Comparison of ENCODE assay signal across 8 mouse cellular contexts in genomic region chr5:107926550-107927249, GRCm38 (mm10). TPM values are rescaled to one million over a fixed set of nuclear protein-coding genes. Genes with fewer than 3 reads are reported as not detected.
DNase-seq lines count a peak whose midpoint lies in the region; ATAC-seq lines count a peak whose summit lies in the region.
"Had no signal": no experiment of that assay in that cellular context is flagged by ENCODE, and none has a peak within 500 bp of the region (broad histone marks: within the 10 kb centered on the region; RNA-seq: fewer than 3 reads in every experiment).

No protein-coding gene starts in this region.

- ATAC-seq in inflammation-experienced regulatory T-cells, adult 6 months: peak; percentile 93
- ATAC-seq in neutrophil, adult 5-6 weeks (ENCODE audit: extremely low read depth, insufficient number of reproducible peaks, low FRiP score, poor library complexity, severe bottlenecking): peak; percentile 67
- no peak for ATAC-seq in monocyte, adult 5-6 weeks (replicated peaks; ENCODE audit: insufficient number of reproducible peaks, low FRiP score, low TSS enrichment, poor library complexity, severe bottlenecking)

- peak; percentile 94 for DNase-seq in 416B (ENCODE audit: low read depth)
- peak; percentile 84 for DNase-seq in CD4-positive helper T cell, adult 2 months (ENCODE audit: low read depth, low spot score)
- no peak for DNase-seq in left cerebral cortex, adult 11 months (ENCODE audit: low spot score)
- no peak for DNase-seq in cerebellum, postnatal 10 days
- DNase-seq: kidney, adult 8-10 months had no signal

RNA-seq across cellular contexts. Expression of gene Rpl5, which starts 26.4 kb away (rescaled TPM):
- 100 to 1,000 TPM in 1 of 3 experiments, 10 to 100 TPM in 2; 47.1 to 105 (median 92.6) TPM for polyA plus RNA-seq in inflammation-experienced regulatory T-cells, adult 6 months (2017; shearing (Covaris generic))
- total RNA-seq in neutrophil, adult 5-6 weeks (2017): 399 and 518 TPM in 2 replicates
- total RNA-seq in monocyte, adult 5-6 weeks (2017): 256 to 830 TPM (median 616 TPM) in 3 replicates

RNA-seq across cellular contexts. Expression of gene Evi5, which starts 51.8 kb away (rescaled TPM):
- polyA plus RNA-seq in inflammation-experienced regulatory T-cells, adult 6 months (2017; shearing (Covaris generic)): 1 to 10 TPM in 2 of 3 experiments, under 1 TPM in 1; 0.57 to 1.3 (median 1.3) TPM
- 23.6 and 27.4 TPM in 2 replicates for total RNA-seq in neutrophil, adult 5-6 weeks (2017)
- total RNA-seq in monocyte, adult 5-6 weeks (2017): 29.5 to 30.7 TPM (median 29.8 TPM) in 3 replicates

Comparison
In these comparisons a context has a peak if more than half of its experiments do, and no peak if none do; other contexts are left out.
1. DNase-seq: peak in 416B (single experiment) and CD4-positive helper T cell, adult 2 months (single experiment); none in left cerebral cortex, adult 11 months (single experiment) and cerebellum, postnatal 10 days (0 of 2).